8 mouse cellular contexts compared by ENCODE assay signal in genomic region chr10:34096418-34096883, GRCm38 (mm10). TPM values are rescaled to one million over a fixed set of nuclear protein-coding genes. Genes with fewer than 3 reads are reported as not detected.
DNase-seq lines count a peak whose midpoint lies in the region; ATAC-seq lines count a peak whose summit lies in the region.

Gene Calhm5 (minus strand): TSS chr10:34096519.

- H3K27me3 ChIP-seq in intestine, embryonic 15.5 days (replicated peaks): no peaks in the 10 kb centered on the region

- H3K4me1 ChIP-seq in intestine, embryonic 15.5 days (replicated peaks): no peaks in the 10 kb centered on the region

- peak within 1 kb of the TSS; percentile 12; the same call in 1 of the 2 replicates for H3K4me3 ChIP-seq in intestine, embryonic 15.5 days (replicated peaks)

- H3K9ac ChIP-seq in intestine, embryonic 15.5 days: no peak within 1 kb of the TSS

- peak; percentile 28 to 80 for DNase-seq in adrenal gland, adult (ENCODE audit: inconsistent age in 2 of 2, low spot score in 1 of 2)
- no peak for DNase-seq in adrenal gland, postnatal 4 days (ENCODE audit: low spot score in 2 of 2)
- DNase-seq in gastrocnemius, postnatal 25 days: peak; percentile 22
- peak; percentile 49 to 79 for DNase-seq in left cerebral cortex, postnatal 14 days (ENCODE audit: low spot score in 2 of 2)
- DNase-seq in skeletal muscle tissue, adult 2 months (ENCODE audit: low read depth, low spot score): peak; percentile 71

- H3K27ac ChIP-seq in intestine, embryonic 15.5 days: no peak within 1 kb of the TSS

- ATAC-seq in common myeloid progenitor, adult 5-6 weeks (replicated peaks; ENCODE audit: low read depth, poor library complexity, severe bottlenecking): peak; percentile 88
- peak; percentile 94 for ATAC-seq in intestine, embryonic 15.5 days
- ATAC-seq in megakaryocyte progenitor cell, adult 5-6 weeks (replicated peaks; ENCODE audit: poor library complexity): peak; percentile 80

- H3K36me3 ChIP-seq in intestine, embryonic 15.5 days: no peaks in the 10 kb centered on the region

- 13% methylated on average over 9 of the region's 9 CpGs for WGBS in intestine, embryonic 15.5 days

- peak within 1 kb of the TSS; percentile 47 for H3K4me2 ChIP-seq in intestine, embryonic 15.5 days (replicated peaks)

- no peaks in the 10 kb centered on the region for H3K9me3 ChIP-seq in intestine, embryonic 15.5 days

- intact Hi-C loops in left cerebral cortex, postnatal 14 days (cut with DNase I): loop anchor here (5.0 kb wide), 2 partner anchors 59 to 186 kb away; partner anchors contain the start of genes Trappc3l and Tspyl1

RNA-seq across cellular contexts. Expression of gene Calhm5, which starts in this region (rescaled TPM):
- total RNA-seq in adrenal gland, postnatal 4 days (2021): under 1 TPM; 0.17 to 0.31 TPM
- not detected in 2 replicates for total RNA-seq in common myeloid progenitor, adult 5-6 weeks (2017)
- under 1 TPM; 0.40 to 0.41 TPM for total RNA-seq in gastrocnemius, postnatal 25 days (2021)
- 0.87 and 0.98 TPM in 2 replicates for polyA plus RNA-seq in intestine, embryonic 15.5 days (2015; fragmentation: Nextera tagmentation; extraction: Ambion mirVana)
- total RNA-seq in left cerebral cortex, postnatal 14 days (2021): 1 to 10 TPM; 1.9 to 2.5 TPM
- not detected in 2 replicates for total RNA-seq in megakaryocyte progenitor cell, adult 5-6 weeks (2015)
- total RNA-seq in megakaryocyte progenitor cell, adult 5-6 weeks (2017): not detected in 2 replicates

Comparison
In these comparisons a context has a peak if more than half of its experiments do, and no peak if none do; other contexts are left out.
1. DNase-seq: peak in adrenal gland, adult (2 of 2), left cerebral cortex, postnatal 14 days (2 of 2) and skeletal muscle tissue, adult 2 months (single experiment); none in adrenal gland, postnatal 4 days (0 of 2).
2. Peak in ATAC-seq in common myeloid progenitor, adult 5-6 weeks; RNA of the gene not detected or under 1 TPM.
3. Peak in DNase-seq in gastrocnemius, postnatal 25 days; RNA of the gene not detected or under 1 TPM.
4. Peak in ATAC-seq, H3K4me3 ChIP-seq and H3K4me2 ChIP-seq in intestine, embryonic 15.5 days; RNA of the gene not detected or under 1 TPM.
5. Peak in ATAC-seq in megakaryocyte progenitor cell, adult 5-6 weeks; RNA of the gene not detected or under 1 TPM.
6. Peak in every context shown above with its lines, with median percentiles within 50 percentile points of each other: ATAC-seq.